Mouse (Mus musculus): ENCODE measurements around the gene Lcp2.

DNA sequence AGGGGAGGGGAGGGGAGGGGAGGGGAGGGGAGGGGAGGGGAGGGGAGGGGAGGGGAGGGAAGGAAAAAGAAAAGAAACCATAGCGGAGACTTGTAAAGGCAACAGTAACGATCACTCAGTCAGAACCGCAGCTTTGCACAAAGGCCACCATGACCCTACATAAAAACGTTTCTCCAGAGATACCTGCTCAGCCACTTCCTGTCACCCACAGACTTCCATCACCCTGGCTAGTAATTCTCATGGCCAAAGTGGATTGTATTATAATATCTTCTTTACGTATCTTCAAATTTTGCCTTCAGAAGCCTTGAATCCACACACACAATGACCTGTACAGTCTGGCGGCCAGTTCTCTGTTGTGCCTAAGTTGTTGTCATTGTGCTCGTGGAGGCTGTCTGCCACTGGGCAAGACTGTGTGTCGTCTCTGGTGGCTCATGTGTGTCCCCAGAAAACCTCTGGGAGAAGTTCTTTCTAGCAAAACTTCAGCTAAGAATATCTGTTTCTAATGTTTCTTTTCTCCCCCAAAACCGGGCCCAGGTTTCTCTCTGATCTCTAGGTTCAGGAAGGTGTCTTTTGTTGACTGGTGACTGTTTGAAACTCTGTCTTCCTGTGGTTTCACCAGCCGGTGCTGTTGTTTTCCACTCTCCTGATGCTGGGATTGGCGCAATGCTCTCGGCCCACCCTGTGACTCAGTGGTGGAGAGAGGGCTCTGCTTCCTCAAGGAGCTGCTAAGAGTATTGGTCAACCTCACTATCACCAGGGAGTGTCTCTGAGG is 37.2 kb upstream of the Lcp2 start:
- TF ChIP-seq CTCF (conservative IDR thresholded peaks at IDR 0.05; ENCODE audit: low read length) (no peak), POU5F1 (IDR thresholded peaks at IDR 0.05; ENCODE audit: borderline replicate concordance, low read length) (no peak), NANOG (IDR thresholded peaks at IDR 0.05; ENCODE audit: borderline replicate concordance, low read length) (no peak)
